Mouse (Mus musculus): ENCODE measurements around the gene Stx16. TPM values are rescaled to one million over a fixed set of nuclear protein-coding genes. Genes with fewer than 3 reads are reported as not detected.

Stx16 gene
- polyA plus RNA-seq, 1 experiment = 23.4 TPM

DNA sequence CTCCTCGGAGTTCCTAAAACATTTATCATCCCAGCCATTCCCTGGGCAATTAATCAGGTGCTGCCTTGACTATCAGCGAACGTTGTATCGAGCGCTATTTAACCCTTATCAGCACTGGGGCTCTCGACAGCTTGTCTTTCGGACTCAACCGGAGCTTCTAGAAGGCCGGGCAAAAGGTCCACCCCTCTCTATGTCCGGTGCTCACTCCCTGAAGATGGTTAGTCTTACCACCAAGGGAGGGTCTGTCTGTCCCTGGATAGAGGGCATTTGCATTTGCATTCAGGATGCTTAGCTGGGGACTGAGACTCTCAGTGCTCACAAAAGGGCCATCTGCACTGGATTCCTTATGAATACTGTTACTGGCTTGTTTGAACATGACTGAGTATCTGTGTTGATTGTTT lies 25.0 kb upstream of the Stx16 start:
- no peaks in the 10 kb centered on the region for H3K36me3 ChIP-seq (ENCODE audit: control insufficient read depth, insufficient read depth, low read length)
- no peak for TF ChIP-seq CTCF (IDR thresholded peaks at IDR 0.05; ENCODE audit: extremely low read depth, insufficient read length, insufficient replicate concordance, low read depth, low read length)
- TF ChIP-seq POLR2A (IDR thresholded peaks at IDR 0.05; ENCODE audit: low read depth, low read length) = no peak
- H3K27ac ChIP-seq (ENCODE audit: insufficient read depth, low read depth, low read length) = no peak overlapping the region
- H3K27me3 ChIP-seq (ENCODE audit: control insufficient read depth, insufficient read depth, low read length) = no peaks in the 10 kb centered on the region
- H3K4me3 ChIP-seq (ENCODE audit: low read depth, low read length) = no peak overlapping the region
- 21% methylated on average over 10 of the region's 10 CpGs for WGBS
- no peaks in the 10 kb centered on the region for H3K4me1 ChIP-seq (ENCODE audit: control insufficient read depth, insufficient read depth, insufficient read length, low read length)

DNA sequence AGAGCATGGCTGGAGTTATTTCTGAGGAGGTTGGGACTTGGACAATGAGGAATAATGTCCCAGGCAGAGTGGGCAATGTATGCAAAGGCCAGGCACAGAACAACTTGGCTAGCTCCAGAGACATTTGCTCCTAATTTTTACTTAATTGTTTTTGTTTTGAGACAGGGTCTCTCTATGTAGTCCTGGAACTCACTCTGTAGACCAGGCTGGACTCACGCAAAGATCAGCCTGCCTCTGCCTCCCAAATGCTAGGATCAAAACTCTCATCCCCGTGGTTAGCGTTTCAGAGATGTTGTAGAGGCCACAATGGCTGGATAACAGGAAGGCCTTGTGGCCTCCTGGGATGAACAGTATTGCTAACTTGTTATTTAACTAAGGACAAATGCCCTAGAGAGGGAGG lies 21.6 kb upstream of the Stx16 start:
- Histone ChIP-seq H3K27me3 (ENCODE audit: control insufficient read depth, insufficient read depth, low read length) (no peaks in the 10 kb centered on the region), H3K36me3 (ENCODE audit: control insufficient read depth, insufficient read depth, low read length) (no peaks in the 10 kb centered on the region), H3K27ac (ENCODE audit: insufficient read depth, low read depth, low read length) (no peak overlapping the region), H3K4me3 (ENCODE audit: low read depth, low read length) (no peak overlapping the region), H3K4me1 (ENCODE audit: control insufficient read depth, insufficient read depth, insufficient read length, low read length) (no peaks in the 10 kb centered on the region)
- 87% methylated on average over 3 of the region's 3 CpGs for whole genome bisulfite sequencing
- TF ChIP-seq POLR2A (IDR thresholded peaks at IDR 0.05; ENCODE audit: low read depth, low read length) (no peak), CTCF (IDR thresholded peaks at IDR 0.05; ENCODE audit: extremely low read depth, insufficient read length, insufficient replicate concordance, low read depth, low read length) (no peak)

- TF ChIP-seq CTCF (IDR thresholded peaks at IDR 0.05; ENCODE audit: extremely low read depth, insufficient read length, insufficient replicate concordance, low read depth, low read length) = no peak
- no peak for TF ChIP-seq POLR2A (IDR thresholded peaks at IDR 0.05; ENCODE audit: low read depth, low read length)
- no peak overlapping the region for H3K27ac ChIP-seq (ENCODE audit: insufficient read depth, low read depth, low read length)
- 67% methylated on average over 3 of the region's 3 CpGs for WGBS
- H3K4me3 ChIP-seq (ENCODE audit: low read depth, low read length) = no peak overlapping the region
- H3K36me3 ChIP-seq (ENCODE audit: control insufficient read depth, insufficient read depth, low read length) = no peaks in the 10 kb centered on the region
- no peaks in the 10 kb centered on the region for H3K4me1 ChIP-seq (ENCODE audit: control insufficient read depth, insufficient read depth, insufficient read length, low read length)
- no peaks in the 10 kb centered on the region for H3K27me3 ChIP-seq (ENCODE audit: control insufficient read depth, insufficient read depth, low read length)
These were observed 18.4 kb upstream of the Stx16 start for GRCm38 (mm10) chr2:174057730-174058129.

DNA sequence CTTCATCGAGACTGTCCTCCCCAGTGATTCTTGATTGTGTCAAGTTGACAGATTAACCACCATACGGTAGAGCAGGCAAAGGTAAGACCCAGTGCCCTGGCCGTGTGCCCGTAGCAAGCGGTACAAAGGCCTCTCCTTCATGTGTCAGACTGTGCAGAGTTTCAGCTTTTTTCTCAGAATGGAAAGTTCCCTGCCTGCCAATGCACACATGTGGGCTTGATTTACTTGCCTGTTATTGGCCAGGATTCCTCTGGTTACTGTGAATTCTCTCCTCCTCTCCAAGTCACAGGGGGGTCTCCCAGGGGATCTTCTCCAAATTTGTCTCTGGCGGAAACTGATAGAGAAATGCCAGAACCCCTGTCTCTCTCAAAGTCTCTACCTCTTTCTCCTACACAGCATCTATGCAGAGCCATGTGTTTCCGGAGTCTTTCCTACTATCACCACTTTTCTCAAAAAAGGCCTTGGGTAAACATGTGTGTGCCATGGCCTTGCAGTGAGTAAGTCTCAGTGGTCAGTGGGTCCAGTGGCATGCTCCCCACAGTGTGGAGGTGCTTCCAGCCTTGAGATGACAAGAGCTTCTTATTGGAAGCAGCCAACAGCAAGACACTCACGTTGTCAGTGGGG lies 17.7 kb upstream of the Stx16 start:
- Histone ChIP-seq H3K36me3 (ENCODE audit: control insufficient read depth, insufficient read depth, low read length) (no peaks in the 10 kb centered on the region), H3K4me3 (ENCODE audit: low read depth, low read length) (no peak overlapping the region), H3K4me1 (ENCODE audit: control insufficient read depth, insufficient read depth, insufficient read length, low read length) (no peaks in the 10 kb centered on the region), H3K27me3 (ENCODE audit: control insufficient read depth, insufficient read depth, low read length) (no peaks in the 10 kb centered on the region), H3K27ac (ENCODE audit: insufficient read depth, low read depth, low read length) (no peak overlapping the region)
- WGBS = 72% methylated on average over 8 of the region's 8 CpGs
- no peak for TF ChIP-seq CTCF (IDR thresholded peaks at IDR 0.05; ENCODE audit: extremely low read depth, insufficient read length, insufficient replicate concordance, low read depth, low read length)
- no peak for TF ChIP-seq POLR2A (IDR thresholded peaks at IDR 0.05; ENCODE audit: low read depth, low read length)

GRCm38 (mm10) chr2:174059591-174060385 lies 16.3 kb upstream of the Stx16 start:
- Histone ChIP-seq H3K36me3 (ENCODE audit: control insufficient read depth, insufficient read depth, low read length) (no peaks in the 10 kb centered on the region), H3K27ac (ENCODE audit: insufficient read depth, low read depth, low read length) (no peak overlapping the region), H3K4me1 (ENCODE audit: control insufficient read depth, insufficient read depth, insufficient read length, low read length) (no peaks in the 10 kb centered on the region), H3K4me3 (ENCODE audit: low read depth, low read length) (no peak overlapping the region), H3K27me3 (ENCODE audit: control insufficient read depth, insufficient read depth, low read length) (no peaks in the 10 kb centered on the region)
- 92% methylated on average over 13 of the region's 13 CpGs for WGBS
- TF ChIP-seq POLR2A (IDR thresholded peaks at IDR 0.05; ENCODE audit: low read depth, low read length) (no peak), CTCF (IDR thresholded peaks at IDR 0.05; ENCODE audit: extremely low read depth, insufficient read length, insufficient replicate concordance, low read depth, low read length) (no peak)

DNA sequence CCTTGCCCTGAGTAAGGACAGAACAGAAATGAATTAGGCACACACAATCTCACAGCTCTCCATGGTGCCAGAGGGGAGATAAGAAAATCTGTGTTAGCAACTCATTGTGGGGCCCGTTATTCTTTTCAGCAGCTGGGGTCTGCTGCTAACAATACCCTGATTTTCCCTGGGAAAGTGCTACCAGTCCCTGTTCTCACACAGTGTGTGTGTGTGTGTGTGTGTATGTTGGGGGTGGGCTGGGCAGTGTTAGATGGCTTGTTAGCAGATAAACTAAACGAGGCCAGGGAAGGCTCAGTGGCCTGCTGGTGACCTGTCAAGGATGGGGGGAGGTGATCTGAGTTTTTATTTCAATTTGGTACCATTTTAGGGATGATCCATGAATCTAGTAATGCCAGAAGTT lies 14.9 kb upstream of the Stx16 start:
- no peaks in the 10 kb centered on the region for H3K4me1 ChIP-seq (ENCODE audit: control insufficient read depth, insufficient read depth, insufficient read length, low read length)
- no peaks in the 10 kb centered on the region for H3K27me3 ChIP-seq (ENCODE audit: control insufficient read depth, insufficient read depth, low read length)
- H3K36me3 ChIP-seq (ENCODE audit: control insufficient read depth, insufficient read depth, low read length) = no peaks in the 10 kb centered on the region
- TF ChIP-seq CTCF (IDR thresholded peaks at IDR 0.05; ENCODE audit: extremely low read depth, insufficient read length, insufficient replicate concordance, low read depth, low read length) (no peak), POLR2A (IDR thresholded peaks at IDR 0.05; ENCODE audit: low read depth, low read length) (no peak)
- no peak overlapping the region for H3K27ac ChIP-seq (ENCODE audit: insufficient read depth, low read depth, low read length)
- WGBS = 22% methylated on average over 2 of the region's 2 CpGs
- no peak overlapping the region for H3K4me3 ChIP-seq (ENCODE audit: low read depth, low read length)

- WGBS = 25% methylated on average over 6 of the region's 6 CpGs
- no peak overlapping the region for H3K4me3 ChIP-seq (ENCODE audit: low read depth, low read length)
- no peaks in the 10 kb centered on the region for H3K36me3 ChIP-seq (ENCODE audit: control insufficient read depth, insufficient read depth, low read length)
- no peaks in the 10 kb centered on the region for H3K4me1 ChIP-seq (ENCODE audit: control insufficient read depth, insufficient read depth, insufficient read length, low read length)
- H3K27me3 ChIP-seq (ENCODE audit: control insufficient read depth, insufficient read depth, low read length) = no peaks in the 10 kb centered on the region
- no peak for TF ChIP-seq POLR2A (IDR thresholded peaks at IDR 0.05; ENCODE audit: low read depth, low read length)
- TF ChIP-seq CTCF (IDR thresholded peaks at IDR 0.05; ENCODE audit: extremely low read depth, insufficient read length, insufficient replicate concordance, low read depth, low read length) = no peak
- H3K27ac ChIP-seq (ENCODE audit: insufficient read depth, low read depth, low read length) = no peak overlapping the region
These were observed 13.0 kb upstream of the Stx16 start for GRCm38 (mm10) chr2:174063074-174063473.

Measured in small intestine, adult 2 months (tissue).